Mouse (Mus musculus) hindbrain, embryonic 16.5 days (tissue): Measurements from ENCODE around the gene Mlst8. TPM values are rescaled to one million over a fixed set of nuclear protein-coding genes. Genes with fewer than 3 reads are reported as not detected.

Experiments
- ATAC-seq: fragments of 200-750 bp; cut with Nextera tagmentation; 2 replicates; pipeline ENCODE4 v1.8.0; 2017; ENCODE audit warnings: moderate TSS enrichment, moderate library complexity
- H3K27ac ChIP-seq: fragments of 300-500 bp; sonication (generic); 2 replicates; pipeline ENCODE4 v1.5.1; 2014; ENCODE audit warnings: low read depth, mild to moderate bottlenecking, control low read depth, low read length, moderate library complexity
- H3K27me3 ChIP-seq: fragments of 300-500 bp; sonication (generic); replicated peaks from 2 replicates; pipeline ENCODE4 v1.6.1; 2014; ENCODE audit warnings: low read length; ENCODE audit not compliant: control insufficient read depth, insufficient read depth
- H3K36me3 ChIP-seq: fragments of 300-500 bp; sonication (generic); 2 replicates; pipeline ENCODE4 v1.6.1; 2014; ENCODE audit warnings: mild to moderate bottlenecking, low read length, moderate library complexity, mixed read lengths; ENCODE audit not compliant: control insufficient read depth, insufficient read depth
- H3K4me1 ChIP-seq: fragments of 300-500 bp; sonication (generic); 2 replicates; pipeline ENCODE4 v1.6.1; 2014; ENCODE audit warnings: low read depth, low read length; ENCODE audit not compliant: control insufficient read depth, insufficient read depth
- H3K4me2 ChIP-seq: fragments of 300-500 bp; sonication (generic); 2 replicates; pipeline ENCODE4 v1.6.1; 2014; ENCODE audit warnings: mild to moderate bottlenecking, low read length, control low read depth, moderate library complexity
- H3K4me3 ChIP-seq: fragments of 300-500 bp; sonication (generic); 2 replicates; pipeline ENCODE4 v1.5.1; 2014; ENCODE audit warnings: mild to moderate bottlenecking, low read length, control low read depth, moderate library complexity
- H3K9ac ChIP-seq: fragments of 300-500 bp; sonication (generic); 2 replicates; pipeline ENCODE4 v1.6.1; 2014; ENCODE audit warnings: low read depth, mild to moderate bottlenecking, control low read depth, low read length, moderate library complexity
- H3K9me3 ChIP-seq: fragments of 300-500 bp; sonication (generic); 2 replicates; pipeline ENCODE4 v1.6.1; 2014; ENCODE audit warnings: mild to moderate bottlenecking, low read length, moderate library complexity; ENCODE audit not compliant: control insufficient read depth
- WGBS: fragments of 180-500 bp; shearing (Covaris S2); extraction: QIAGEN DNeasy Blood & Tissue Kit; methylation state at CpG from one replicate; pipeline ENCODE4 v1.1.7; 2014; 5-methylcytosine and 5-hydroxymethylcytosine counted together
- polyA plus RNA-seq: library from polyadenylated mRNA; unstranded; fragments of >200 nt; fragmentation: Nextera tagmentation; extraction: Ambion mirVana; gene quantifications from 2 replicates; pipeline ENCODE4 v1.2.1, GENCODE M21; 2015

The Mlst8 gene
- polyA plus RNA-seq, 1 experiment from 2014 or later = 36.2 TPM

DNA sequence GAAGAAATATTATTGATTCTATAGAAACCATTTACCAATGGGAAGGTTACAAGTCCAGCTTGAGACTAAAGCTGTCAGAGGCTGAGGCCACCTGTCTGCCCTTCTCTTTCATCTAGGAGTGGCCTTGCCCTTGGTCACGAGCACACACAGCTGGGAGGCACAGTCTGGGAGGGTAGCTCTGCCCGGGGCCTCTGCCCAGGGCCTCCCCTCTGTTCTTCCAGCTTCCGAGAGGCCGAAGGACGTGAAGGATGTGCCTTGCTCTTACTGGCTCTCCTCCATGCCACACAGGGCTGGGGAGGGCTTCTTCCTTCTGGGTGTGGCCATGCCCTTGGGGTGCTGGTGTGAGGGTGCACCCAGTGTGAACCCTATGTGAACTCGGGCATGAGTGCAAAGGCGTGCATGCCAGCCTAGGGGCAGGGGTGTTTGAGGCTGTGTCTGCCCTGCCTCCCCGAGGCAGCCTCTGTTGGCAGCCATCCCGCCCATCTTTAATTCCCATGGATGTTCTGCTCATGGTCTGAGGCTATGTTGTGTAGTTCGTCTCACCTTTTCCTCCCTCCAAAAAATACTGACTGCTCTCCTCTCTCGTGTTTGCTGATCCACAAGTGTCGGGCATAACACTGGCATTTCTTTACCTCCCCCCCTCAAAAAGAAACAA lies 29.1 kb upstream of the Mlst8 start:
- WGBS = 75% methylated on average over 12 of the region's 12 CpGs
- Histone ChIP-seq H3K4me2 (no peak overlapping the region), H3K36me3 (peaks cover 44% of the 10 kb centered on the region), H3K4me3 (no peak overlapping the region), H3K9ac (0 out of 2 replicates have a peak overlapping the region, but pooled peaks have one; percentile 19), H3K27ac (0 out of 2 replicates have a peak overlapping the region, but pooled peaks have one; percentile 2), H3K9me3 (no peaks in the 10 kb centered on the region), H3K4me1 (peaks cover 3% of the 10 kb centered on the region; the same call in 1 of the 2 replicates), H3K27me3 (no peaks in the 10 kb centered on the region)
- no peak for ATAC-seq

DNA sequence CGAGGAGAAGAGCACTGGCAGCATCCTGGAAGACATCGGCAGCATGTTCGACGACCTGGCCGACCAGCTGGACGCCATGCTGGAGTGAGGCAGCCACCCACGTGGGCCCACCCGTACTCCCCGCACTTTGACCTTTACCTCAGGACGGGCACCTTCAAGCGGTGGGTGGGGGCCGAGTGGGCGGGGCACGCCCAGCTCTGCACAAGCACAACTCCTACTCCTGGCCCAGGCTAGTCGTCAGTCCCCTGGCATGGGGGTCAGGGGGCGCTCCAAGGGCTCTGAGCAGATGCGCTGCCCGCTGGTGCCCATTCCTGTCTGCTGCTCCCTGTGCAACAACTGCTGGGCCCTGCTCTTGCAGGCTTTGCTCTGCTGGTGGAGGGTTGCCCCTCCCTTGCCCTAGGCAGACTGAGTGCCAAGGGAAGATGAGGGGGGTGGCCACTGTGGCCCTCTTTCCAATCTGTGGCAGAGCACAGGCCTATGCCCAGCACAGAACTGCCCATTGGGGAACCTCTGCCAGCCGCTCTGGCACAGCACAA lies 28.3 kb upstream of the Mlst8 start:
- ATAC-seq = no peak
- H3K4me3 ChIP-seq = no peak overlapping the region
- H3K4me2 ChIP-seq = no peak overlapping the region
- H3K9me3 ChIP-seq = no peaks in the 10 kb centered on the region
- WGBS = 50% methylated on average over 19 of the region's 19 CpGs
- peaks cover 50% of the 10 kb centered on the region for H3K36me3 ChIP-seq
- H3K27ac ChIP-seq = no peak overlapping the region
- peaks cover 3% of the 10 kb centered on the region; the same call in 1 of the 2 replicates for H3K4me1 ChIP-seq
- H3K9ac ChIP-seq = no peak overlapping the region
- H3K27me3 ChIP-seq = no peaks in the 10 kb centered on the region

DNA sequence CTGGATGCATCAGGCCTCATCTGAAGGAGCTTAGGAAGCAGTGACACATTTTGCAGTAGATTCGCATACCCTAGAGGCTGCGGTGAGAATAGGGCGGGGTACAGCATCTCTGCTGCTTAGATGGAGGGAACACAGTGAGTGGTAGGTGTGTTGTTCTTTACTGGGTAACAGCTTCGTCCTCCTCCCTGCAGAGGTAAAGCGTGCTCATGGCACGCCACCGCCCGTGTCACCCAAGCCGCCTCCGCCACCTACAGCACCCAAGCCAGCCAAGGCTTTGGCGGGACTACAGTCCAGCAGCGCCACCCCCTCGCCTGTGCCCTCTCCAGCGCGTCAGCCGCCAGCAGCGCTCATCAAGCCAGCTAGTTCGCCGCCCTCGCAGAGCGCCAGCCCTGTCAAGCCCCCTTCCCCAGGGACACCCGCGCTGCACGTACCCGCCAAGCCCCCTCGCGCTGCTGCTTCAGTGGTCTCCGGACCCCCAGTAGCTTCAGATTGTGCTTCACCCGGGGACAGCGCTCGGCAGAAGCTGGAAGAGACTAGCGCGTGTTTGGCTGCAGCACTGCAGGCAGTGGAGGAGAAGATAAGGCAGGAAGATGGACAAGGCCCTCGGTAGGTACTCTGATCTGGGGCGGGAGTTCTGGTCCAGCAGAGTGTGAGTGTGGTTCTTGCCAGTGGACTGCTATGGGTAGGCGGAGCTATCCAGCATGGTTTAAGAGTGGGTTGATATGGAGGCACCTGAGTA lies 27.6 kb upstream of the Mlst8 start:
- Histone ChIP-seq H3K9ac (peak overlapping the region; percentile 29; the same call in 1 of the 2 replicates), H3K4me1 (peaks cover 3% of the 10 kb centered on the region; the same call in 1 of the 2 replicates), H3K27me3 (no peaks in the 10 kb centered on the region), H3K27ac (no peak overlapping the region), H3K4me3 (no peak overlapping the region), H3K9me3 (no peaks in the 10 kb centered on the region), H3K36me3 (peaks cover 51% of the 10 kb centered on the region), H3K4me2 (peak overlapping the region; percentile 22; the same call in 1 of the 2 replicates)
- peak; percentile 10; the same call in 1 of the 2 replicates for ATAC-seq
- 33% methylated on average over 36 of the region's 36 CpGs for WGBS

DNA sequence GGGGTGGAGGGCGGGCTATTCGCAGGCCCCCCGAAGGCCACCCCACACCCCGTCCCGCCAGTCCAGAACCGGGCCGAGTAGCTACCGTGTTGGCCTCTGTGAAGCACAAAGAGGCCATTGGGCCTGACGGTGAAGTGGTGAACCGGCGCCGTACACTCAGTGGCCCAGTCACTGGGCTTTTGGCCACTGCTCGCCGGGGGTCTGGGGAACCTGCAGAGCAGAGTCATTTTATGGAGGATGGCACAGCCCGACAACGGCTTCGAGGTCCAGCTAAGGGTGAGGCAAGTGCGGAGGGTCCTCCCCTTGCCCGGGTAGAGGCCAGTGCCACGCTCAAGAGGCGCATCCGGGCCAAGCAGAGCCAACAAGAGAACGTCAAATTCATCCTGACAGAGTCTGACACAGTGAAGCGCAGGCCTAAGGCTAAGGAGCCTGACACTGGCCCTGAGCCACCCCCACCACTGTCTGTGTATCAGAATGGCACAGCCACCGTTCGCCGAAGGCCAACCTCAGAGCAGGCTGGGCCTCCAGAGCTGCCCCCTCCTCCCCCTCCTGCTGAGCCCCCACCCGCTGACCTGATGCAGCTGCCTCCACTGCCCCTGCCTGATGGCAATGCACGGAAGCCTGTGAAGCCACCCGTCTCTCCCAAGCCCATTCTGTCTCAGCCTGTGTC lies 26.5 kb upstream of the Mlst8 start:
- WGBS = 83% methylated on average over 30 of the region's 30 CpGs
- Histone ChIP-seq H3K4me3 (no peak overlapping the region), H3K27ac (no peak overlapping the region; the same call in 1 of the 2 replicates), H3K9me3 (no peaks in the 10 kb centered on the region), H3K36me3 (peaks cover 58% of the 10 kb centered on the region), H3K4me1 (peaks cover 3% of the 10 kb centered on the region; the same call in 1 of the 2 replicates), H3K4me2 (no peak overlapping the region), H3K27me3 (no peaks in the 10 kb centered on the region), H3K9ac (no peak overlapping the region)
- ATAC-seq = no peak

DNA sequence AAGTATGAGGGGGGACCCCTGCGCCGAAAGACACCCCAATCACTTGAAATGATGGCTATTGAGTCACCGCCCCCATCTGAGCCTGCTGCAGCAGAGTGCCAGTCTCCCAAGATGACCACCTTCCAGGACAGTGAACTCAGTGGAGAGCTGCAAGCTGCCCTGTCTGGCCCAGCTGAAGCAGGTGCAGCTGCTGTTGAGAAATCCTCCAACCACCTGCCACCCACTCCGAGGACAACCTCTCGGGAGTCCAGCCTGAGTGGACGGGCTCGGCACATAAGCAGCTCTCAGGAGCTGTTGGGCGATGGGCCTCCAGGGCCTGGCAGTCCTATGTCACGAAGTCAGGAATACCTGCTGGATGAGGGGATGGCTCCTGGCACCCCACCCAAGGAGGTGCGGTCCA lies 25.2 kb upstream of the Mlst8 start:
- Histone ChIP-seq H3K27ac (no peak overlapping the region), H3K9me3 (no peaks in the 10 kb centered on the region), H3K4me1 (peaks cover 3% of the 10 kb centered on the region; the same call in 1 of the 2 replicates), H3K4me2 (no peak overlapping the region), H3K9ac (no peak overlapping the region), H3K4me3 (no peak overlapping the region), H3K27me3 (no peaks in the 10 kb centered on the region), H3K36me3 (peaks cover 66% of the 10 kb centered on the region)
- WGBS = 93% methylated on average over 10 of the region's 10 CpGs
- no peak for ATAC-seq

DNA sequence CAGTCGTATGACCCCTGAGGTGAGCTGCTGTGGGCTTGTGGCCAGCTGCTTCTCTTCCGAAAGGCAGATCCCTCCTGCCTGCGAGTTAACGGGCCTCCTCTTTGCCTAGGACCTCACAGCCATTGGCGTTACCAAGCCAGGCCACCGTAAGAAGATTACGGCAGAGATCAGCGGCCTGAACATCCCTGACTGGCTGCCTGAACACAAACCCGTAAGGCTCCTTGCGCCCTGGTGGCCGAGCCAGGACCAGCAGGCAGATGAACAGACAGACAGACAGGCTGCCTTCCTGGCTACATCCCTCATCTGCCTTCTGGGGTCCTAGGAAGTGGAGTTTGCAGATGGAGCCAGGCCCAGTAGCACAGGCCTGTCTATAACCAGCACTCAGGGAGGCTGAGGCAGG lies 23.3 kb upstream of the Mlst8 start:
- ATAC-seq = no peak
- Histone ChIP-seq H3K9ac (no peak overlapping the region), H3K4me2 (no peak overlapping the region), H3K36me3 (peaks cover 70% of the 10 kb centered on the region), H3K4me1 (peaks cover 3% of the 10 kb centered on the region; the same call in 1 of the 2 replicates), H3K4me3 (no peak overlapping the region), H3K9me3 (no peaks in the 10 kb centered on the region), H3K27me3 (no peaks in the 10 kb centered on the region), H3K27ac (no peak overlapping the region)
- WGBS = 49% methylated on average over 11 of the region's 11 CpGs

DNA sequence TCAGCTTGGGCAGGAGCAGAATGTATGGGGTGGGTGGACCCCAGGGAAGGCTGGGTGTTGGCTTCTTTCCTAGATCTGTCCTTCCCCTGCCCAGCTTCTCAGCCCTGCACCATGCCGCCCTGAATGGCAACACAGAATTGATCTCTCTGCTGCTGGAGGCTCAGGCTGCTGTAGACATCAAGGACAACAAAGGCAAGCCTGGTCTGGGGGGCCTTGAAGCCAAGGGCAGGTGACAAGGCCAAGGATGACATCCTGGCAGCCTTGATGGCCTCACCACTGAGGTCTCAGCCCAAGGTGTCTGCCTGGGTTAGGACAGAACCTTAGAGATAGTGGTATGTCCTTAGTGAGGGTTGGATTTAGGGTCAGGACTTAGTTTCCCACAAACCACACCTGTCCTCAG lies 17.1 kb upstream of the Mlst8 start:
- ATAC-seq = no peak
- WGBS = 88% methylated on average over 1 of the region's 1 CpGs
- no peak overlapping the region for H3K4me3 ChIP-seq
- H3K27me3 ChIP-seq = no peaks in the 10 kb centered on the region
- no peaks in the 10 kb centered on the region for H3K9me3 ChIP-seq
- H3K4me1 ChIP-seq = peaks cover 5% of the 10 kb centered on the region
- H3K27ac ChIP-seq = no peak overlapping the region
- no peak overlapping the region for H3K9ac ChIP-seq
- H3K36me3 ChIP-seq = peaks cover 35% of the 10 kb centered on the region
- H3K4me2 ChIP-seq = no peak overlapping the region

DNA sequence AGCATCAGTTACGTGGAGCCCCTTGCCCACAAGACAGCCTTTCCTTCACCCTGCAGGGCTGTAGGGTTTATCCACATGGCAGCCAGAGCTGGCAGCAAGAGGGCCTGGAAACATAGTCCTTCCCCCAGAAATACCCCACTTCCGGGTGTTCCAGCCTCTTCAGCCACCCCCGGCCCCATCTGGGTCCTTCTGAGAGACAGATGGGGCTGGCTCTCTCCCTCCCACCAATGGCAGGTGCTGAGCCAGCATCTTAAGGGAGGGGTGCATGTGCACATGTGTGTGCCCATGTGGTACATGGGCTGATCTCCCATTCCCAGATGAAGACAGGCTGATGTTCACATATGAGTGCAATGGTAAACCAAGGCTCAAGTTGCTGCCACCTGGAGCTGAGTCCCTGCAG lies 16.6 kb upstream of the Mlst8 start:
- no peak overlapping the region for H3K9ac ChIP-seq
- ATAC-seq = peak; percentile 11; the same call in 1 of the 2 replicates
- no peak overlapping the region for H3K4me2 ChIP-seq
- H3K9me3 ChIP-seq = no peaks in the 10 kb centered on the region
- peak overlapping the region; percentile 9 for H3K27ac ChIP-seq
- H3K4me1 ChIP-seq = peaks cover 11% of the 10 kb centered on the region
- H3K4me3 ChIP-seq = no peak overlapping the region
- H3K27me3 ChIP-seq = no peaks in the 10 kb centered on the region
- 79% methylated on average over 3 of the region's 3 CpGs for WGBS
- H3K36me3 ChIP-seq = peaks cover 29% of the 10 kb centered on the region
